Mouse (Mus musculus) liver, adult 2 months (tissue): ENCODE data around the gene Ngef. TPM values are rescaled to one million over a fixed set of nuclear protein-coding genes. Genes with fewer than 3 reads are reported as not detected.

Experiments
- DNase-seq: peaks from one replicate; pipeline ENCODE4 v3.0.0-alpha.2; 2011; ENCODE audit warnings: low read depth, low spot score; ENCODE audit errors: extremely low read depth
- H3K27ac ChIP-seq: fragments of 200-500 bp; replicated peaks from 2 replicates; pipeline ENCODE4 v1.5.1; 2012; ENCODE audit warnings: low read depth, mild to moderate bottlenecking, control low read depth, inconsistent platforms, low read length; ENCODE audit not compliant: insufficient read depth
- H3K27me3 ChIP-seq: fragments of 200-500 bp; 2 replicates; pipeline ENCODE4 v1.6.1; 2012; ENCODE audit warnings: mild to moderate bottlenecking, moderate library complexity, low read length, inconsistent platforms; ENCODE audit not compliant: control insufficient read depth, insufficient read depth
- H3K36me3 ChIP-seq: fragments of 200-500 bp; 2 replicates; pipeline ENCODE4 v1.6.1; 2012; ENCODE audit warnings: low read length, inconsistent platforms; ENCODE audit not compliant: control insufficient read depth, insufficient read depth
- H3K4me1 ChIP-seq: fragments of 200-500 bp; 2 replicates; pipeline ENCODE4 v1.6.1; 2011; ENCODE audit warnings: low read length; ENCODE audit not compliant: control insufficient read depth, insufficient read depth
- H3K4me3 ChIP-seq: fragments of 200-500 bp; 2 replicates; pipeline ENCODE4 v1.5.1; 2011; ENCODE audit warnings: low read depth, mild to moderate bottlenecking, control low read depth, low read length, moderate library complexity; ENCODE audit not compliant: insufficient read depth
- H3K79me2 ChIP-seq: fragments of 200-500 bp; 2 replicates; pipeline ENCODE4 v1.6.1; 2012; ENCODE audit warnings: inconsistent platforms, mild to moderate bottlenecking, low read length, moderate library complexity; ENCODE audit not compliant: control insufficient read depth, insufficient read depth
- H3K9ac ChIP-seq: fragments of 200-500 bp; 2 replicates; pipeline ENCODE4 v1.6.1; 2012; ENCODE audit warnings: low read depth, mild to moderate bottlenecking, control low read depth, inconsistent platforms, low read length
- CTCF ChIP-seq: fragments of 200-500 bp; IDR thresholded peaks from 2 replicates; pipeline ENCODE4 v1.5.1; 2011; ENCODE audit warnings: low read depth, low read length, control low read depth
- POLR2A ChIP-seq: fragments of 200-500 bp; IDR thresholded peaks from 2 replicates; pipeline ENCODE4 v1.6.1; 2011; ENCODE audit warnings: low read length, control low read depth; ENCODE audit not compliant: insufficient read depth; ENCODE audit errors: extremely low read depth
- WGBS: fragments of 180-500 bp; shearing (Covaris S2); methylation state at CpG from one replicate; pipeline ENCODE4 v1.1.7; 2018; 5-methylcytosine and 5-hydroxymethylcytosine counted together
- polyA plus RNA-seq: library from polyadenylated mRNA; depleted of rRNA; stranded (reverse); fragments of >200 nt; gene quantifications from 2 replicates; pipeline ENCODE4 v1.2.3, GENCODE M21; 2012
- total RNA-seq: library from RNA; depleted of rRNA; stranded (reverse); fragments of >200 nt; gene quantifications from 2 replicates; pipeline ENCODE4 v1.2.3, GENCODE M21; 2014

The Ngef gene
- total and polyA plus RNA-seq, 2 experiments = 21.5 to 29.7 TPM

DNA sequence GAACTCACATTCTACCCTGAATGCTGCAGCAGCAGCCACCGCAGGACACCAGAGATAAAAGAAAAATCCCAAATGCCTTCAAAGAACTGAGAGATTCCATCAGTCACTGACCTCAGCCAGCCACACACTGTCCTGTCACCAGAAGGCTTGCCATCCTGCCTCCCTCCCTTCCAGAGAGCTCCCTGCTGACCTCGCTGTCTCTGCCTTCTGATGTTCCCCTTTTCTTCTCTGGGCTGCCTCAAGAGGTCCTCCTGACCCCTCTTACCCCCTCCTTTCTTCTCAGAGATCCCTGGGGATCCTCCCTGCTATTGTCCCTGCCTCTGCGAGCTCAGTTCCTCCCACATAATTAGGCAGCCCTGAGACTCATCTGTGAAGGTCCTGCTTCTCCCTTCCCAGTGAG lies 7.2 kb upstream of the Ngef start:
- Histone ChIP-seq H3K4me3 (no peak overlapping the region), H3K27ac (no peak overlapping the region), H3K27me3 (no peaks in the 10 kb centered on the region), H3K79me2 (no peaks in the 10 kb centered on the region), H3K4me1 (peaks cover 5% of the 10 kb centered on the region), H3K36me3 (no peaks in the 10 kb centered on the region), H3K9ac (no peak overlapping the region)
- no peak for DNase-seq
- no peak for TF ChIP-seq POLR2A
- WGBS = 79% methylated on average over 3 of the region's 3 CpGs

DNA sequence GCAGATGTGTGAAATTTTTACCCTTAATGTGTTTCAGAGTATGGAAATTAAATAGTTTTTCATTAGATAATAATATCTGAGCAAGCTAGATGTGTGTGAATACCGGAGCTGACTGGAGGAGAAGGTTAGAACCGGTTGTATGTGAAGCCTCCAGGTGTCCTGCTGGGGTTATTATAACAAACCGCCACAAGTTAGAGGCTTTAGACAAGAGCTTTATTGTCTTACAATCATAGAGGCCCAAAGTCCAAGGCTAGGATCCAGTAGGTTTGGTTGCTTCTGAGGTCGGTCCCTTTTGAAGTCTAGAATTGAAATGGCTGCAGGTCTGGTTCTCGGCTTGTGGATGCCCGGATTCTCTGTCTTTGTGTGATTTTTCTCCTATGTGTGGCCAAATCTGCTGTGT lies 5.3 kb upstream of the Ngef start:
- Histone ChIP-seq H3K27ac (no peak overlapping the region), H3K36me3 (no peaks in the 10 kb centered on the region), H3K9ac (no peak overlapping the region), H3K27me3 (no peaks in the 10 kb centered on the region), H3K79me2 (no peaks in the 10 kb centered on the region), H3K4me1 (peaks cover 5% of the 10 kb centered on the region), H3K4me3 (no peak overlapping the region)
- no peak for DNase-seq
- TF ChIP-seq POLR2A (no peak), CTCF (no peak)
- WGBS = 86% methylated on average over 6 of the region's 6 CpGs

DNA sequence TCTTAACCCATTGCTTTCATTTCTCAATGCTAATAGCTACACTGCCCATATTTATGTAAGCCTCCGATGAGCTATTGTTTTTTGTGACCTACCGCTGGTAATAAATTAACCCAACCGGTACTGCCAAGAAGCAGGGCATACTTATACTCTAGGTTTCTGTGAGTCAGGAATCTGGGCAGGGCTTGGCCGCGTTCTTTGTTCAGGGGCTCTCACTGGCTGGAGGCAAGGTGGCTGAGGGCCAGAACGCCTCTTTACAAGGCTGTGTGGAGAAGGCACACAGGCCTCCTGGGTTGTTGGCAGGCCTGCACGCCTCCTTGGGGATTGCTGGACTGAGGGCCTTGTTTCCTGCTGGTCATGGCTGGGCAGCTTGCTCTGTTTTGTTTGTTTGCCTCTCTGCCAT lies 1.1 kb upstream of the Ngef start:
- no peak for TF ChIP-seq POLR2A
- TF ChIP-seq CTCF = no peak
- Histone ChIP-seq H3K4me3 (no peak overlapping the region), H3K4me1 (0 out of 2 replicates have a peak, but pooled peaks cover 3% of the 10 kb centered on the region), H3K9ac (peak overlapping the region; percentile 27; the same call in 1 of the 2 replicates), H3K27ac (peak overlapping the region; percentile 98), H3K36me3 (no peaks in the 10 kb centered on the region), H3K79me2 (peaks cover 8% of the 10 kb centered on the region; the same call in 1 of the 2 replicates), H3K27me3 (no peaks in the 10 kb centered on the region)
- DNase-seq = peak; percentile 93
- WGBS = 25% methylated on average over 7 of the region's 7 CpGs

DNA sequence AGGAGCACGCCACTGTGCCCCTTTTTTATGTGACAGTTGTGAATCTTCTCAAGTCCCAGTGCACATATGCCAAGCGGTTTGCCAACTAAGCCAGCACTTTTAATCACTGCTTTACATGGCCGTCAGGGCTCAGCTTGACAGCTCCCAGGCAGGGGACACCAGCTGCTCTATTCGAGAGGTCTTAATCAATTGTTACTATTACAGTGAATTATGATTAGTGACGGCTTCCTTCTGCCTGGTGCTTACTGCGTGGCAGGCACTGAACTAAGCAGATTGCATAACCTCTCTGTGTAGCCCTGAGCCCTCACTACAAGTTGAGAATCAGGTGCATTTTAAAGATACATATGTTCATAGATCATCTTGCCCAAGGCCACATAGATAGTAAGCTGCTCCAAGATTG lies 683 bp upstream of the Ngef start:
- Histone ChIP-seq H3K79me2 (peaks cover 8% of the 10 kb centered on the region; the same call in 1 of the 2 replicates), H3K27ac (peak overlapping the region; percentile 98), H3K36me3 (no peaks in the 10 kb centered on the region), H3K4me3 (peak overlapping the region; percentile 10; the same call in 1 of the 2 replicates), H3K9ac (peak overlapping the region; percentile 62), H3K27me3 (no peaks in the 10 kb centered on the region), H3K4me1 (0 out of 2 replicates have a peak, but pooled peaks cover 3% of the 10 kb centered on the region)
- TF ChIP-seq CTCF (no peak), POLR2A (no peak)
- DNase-seq = no peak
- WGBS = 21% methylated on average over 6 of the region's 6 CpGs

DNA sequence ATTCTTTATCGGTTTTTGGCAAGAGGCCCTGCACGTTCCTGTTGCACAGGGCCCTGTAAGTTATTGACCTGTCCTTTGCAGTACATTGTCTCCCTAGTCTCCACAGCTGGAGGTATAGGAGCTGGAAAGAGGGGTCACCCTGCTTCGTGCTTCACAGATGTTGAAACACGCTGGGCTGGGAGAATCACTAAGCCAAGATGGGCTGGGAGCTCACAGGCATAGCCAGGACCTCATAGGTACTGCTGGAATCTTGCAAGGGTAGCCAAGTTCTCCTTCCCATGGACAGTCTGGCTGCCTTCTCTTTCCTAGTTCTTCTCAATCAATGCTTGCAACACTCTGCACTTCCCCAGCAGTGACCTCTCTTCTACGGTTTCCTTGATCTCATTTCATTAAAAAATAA lies 409 bp downstream of the Ngef start:
- H3K36me3 ChIP-seq = no peaks in the 10 kb centered on the region
- 0 out of 2 replicates have a peak, but pooled peaks cover 3% of the 10 kb centered on the region for H3K4me1 ChIP-seq
- peaks cover 8% of the 10 kb centered on the region; the same call in 1 of the 2 replicates for H3K79me2 ChIP-seq
- whole genome bisulfite sequencing = 21% methylated on average over 5 of the region's 5 CpGs
- peak overlapping the region; percentile 69 for H3K9ac ChIP-seq
- H3K27ac ChIP-seq = peak overlapping the region; percentile 79
- peak; percentile 53 for DNase-seq
- H3K27me3 ChIP-seq = no peaks in the 10 kb centered on the region
- no peak for TF ChIP-seq POLR2A
- no peak for TF ChIP-seq CTCF
- H3K4me3 ChIP-seq = peak overlapping the region; percentile 47

DNA sequence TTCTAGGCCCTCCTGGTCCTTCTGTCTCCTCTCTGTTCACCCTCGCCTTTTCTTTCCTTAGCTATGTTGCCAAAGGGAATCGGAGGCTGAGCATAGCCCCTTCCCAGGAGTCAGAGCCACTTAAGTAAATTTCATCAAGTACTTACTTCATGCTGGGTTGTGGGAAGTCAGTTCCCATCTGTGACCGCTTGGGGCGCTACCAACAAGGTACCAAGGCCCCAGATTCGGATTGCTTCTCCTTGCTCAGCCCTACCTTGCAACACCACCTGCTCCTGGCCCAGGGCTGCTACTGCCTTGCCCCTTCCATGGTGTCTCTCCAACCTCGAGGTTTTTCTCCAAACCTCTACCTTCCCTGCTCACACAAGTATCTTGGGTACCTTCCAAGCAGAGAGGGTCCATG lies 5.3 kb downstream of the Ngef start:
- no peak for TF ChIP-seq POLR2A
- TF ChIP-seq CTCF = peak; percentile 69
- H3K9ac ChIP-seq = no peak overlapping the region
- no peak overlapping the region for H3K4me3 ChIP-seq
- WGBS = 53% methylated on average over 6 of the region's 6 CpGs
- DNase-seq = peak; percentile 39
- H3K4me1 ChIP-seq = 0 out of 2 replicates have a peak, but pooled peaks cover 3% of the 10 kb centered on the region
- no peaks in the 10 kb centered on the region for H3K36me3 ChIP-seq
- peaks cover 21% of the 10 kb centered on the region; the same call in 1 of the 2 replicates for H3K79me2 ChIP-seq
- H3K27ac ChIP-seq = no peak overlapping the region
- H3K27me3 ChIP-seq = no peaks in the 10 kb centered on the region
